ENCODE assay signal across 8 mouse cellular contexts in the genomic region with DNA sequence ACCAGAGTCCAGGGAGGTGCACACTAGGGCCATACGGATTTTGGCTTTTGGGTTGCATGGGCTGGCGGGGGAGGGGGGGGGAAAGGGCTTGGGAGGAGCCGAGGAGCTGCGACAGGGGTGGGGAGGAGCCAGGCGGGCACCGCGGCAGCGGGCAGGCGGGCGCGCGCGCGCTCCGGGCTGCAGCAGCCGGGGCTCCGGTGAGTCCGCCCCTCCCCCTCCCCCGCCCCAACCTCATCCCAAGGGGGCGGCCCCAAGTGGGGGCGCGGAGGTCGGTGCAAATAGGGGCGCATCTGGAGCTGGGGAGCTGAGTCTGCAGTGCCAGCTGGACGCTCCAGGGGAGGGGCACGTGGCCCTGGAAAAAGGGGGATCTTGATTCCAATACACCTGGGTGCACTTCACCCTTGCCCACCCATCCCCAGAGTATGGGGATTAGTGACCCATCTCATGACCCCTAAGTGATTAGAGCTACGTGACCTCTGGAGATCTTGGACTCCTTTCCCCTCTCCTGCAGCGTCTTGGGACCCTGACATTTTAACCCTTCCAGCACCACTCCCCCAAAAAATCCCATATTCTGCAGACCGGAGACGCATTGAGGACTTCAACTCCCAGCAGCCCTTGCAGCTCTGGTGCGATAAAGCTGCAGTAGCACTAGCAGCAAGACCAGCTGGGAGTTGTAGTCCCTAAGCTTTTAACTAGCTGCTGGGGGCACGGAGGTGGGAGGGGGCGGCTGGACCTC. TPM values are rescaled to one million over a fixed set of nuclear protein-coding genes. Genes with fewer than 3 reads are reported as not detected.
DNase-seq lines count a peak whose midpoint lies in the region; ATAC-seq lines count a peak whose summit lies in the region.

A gene (plus strand): TSS at position 123 of the 736 bp plus-strand sequence.

- no peaks in the 10 kb centered on the region for H3K36me3 ChIP-seq in midbrain, embryonic 10.5 days

- H3K27ac ChIP-seq in midbrain, embryonic 10.5 days (replicated peaks) = peak within 1 kb of the TSS; percentile 81

- H3K9me3 ChIP-seq in midbrain, embryonic 10.5 days (replicated peaks) = no peaks in the 10 kb centered on the region

- under 1% methylated on average over 31 of the region's 33 CpGs for WGBS in midbrain, embryonic 10.5 days

- H3K4me1 ChIP-seq in midbrain, embryonic 10.5 days = peaks cover 21% of the 10 kb centered on the region

- H3K27me3 ChIP-seq in midbrain, embryonic 10.5 days (ENCODE audit: low read depth, poor library complexity, severe bottlenecking) = peaks cover 50% of the 10 kb centered on the region

- DNase-seq in spleen, postnatal 10 days (ENCODE audit: low spot score in 2 of 2) = peak; percentile 16 to 58
- no peak for DNase-seq in spleen, postnatal 14 days (ENCODE audit: low spot score in 2 of 2)
- DNase-seq in embryo, embryonic 9.5 days (ENCODE audit: extremely low spot score) = peak; percentile 73
- peak; percentile 76 for DNase-seq in kidney, adult 11 months
- DNase-seq in left cerebral cortex, postnatal 4 days = peak; percentile 80
- peak; percentile 76 for DNase-seq in midbrain, embryonic 10.5 days (ENCODE audit: low spot score)
- peak; percentile 45 for DNase-seq in skeletal muscle tissue, adult 2 months (ENCODE audit: low read depth, low spot score)

- peak within 1 kb of the TSS; percentile 71 for H3K4me3 ChIP-seq in midbrain, embryonic 10.5 days

- intact Hi-C loops in left cerebral cortex, postnatal 4 days (cut with DNase I) = loop anchor here (10.0 kb wide), 1 partner anchor 61 kb away; no protein-coding TSS in a partner anchor

- ATAC-seq in granulocyte monocyte progenitor cell, adult 5-6 weeks (replicated peaks; ENCODE audit: poor library complexity, severe bottlenecking) = peak; percentile 81

RNA-seq across cellular contexts. Expression of the gene that starts here (rescaled TPM):
- 1.1 TPM in 1 of 2 replicates, not detected in the other for total RNA-seq in granulocyte monocyte progenitor cell, adult 5-6 weeks (2014; fragmentation: Nextera tagmentation)
- 0.15 TPM in 1 of 2 replicates, not detected in the other for total RNA-seq in granulocyte monocyte progenitor cell, adult 5-6 weeks (2017)
- total RNA-seq in left cerebral cortex, postnatal 4 days (2021) = 10 to 100 TPM; 45.1 to 52.4 TPM
- polyA plus RNA-seq in midbrain, embryonic 10.5 days (2016; fragmentation: Nextera tagmentation; extraction: Ambion mirVana) = 1.9 and 2.0 TPM in 2 replicates

Comparison
In these comparisons a context has a peak if more than half of its experiments do, and no peak if none do; other contexts are left out.
1. RNA of the gene that starts here (total RNA-seq): 45.1 to 52.4 TPM in left cerebral cortex, postnatal 4 days; 0.15 to 1.1 TPM in granulocyte monocyte progenitor cell, adult 5-6 weeks; every median in the first group is over 10 times any median in the second.
2. DNase-seq: peak in spleen, postnatal 10 days (2 of 2), embryo, embryonic 9.5 days (single experiment), kidney, adult 11 months (single experiment), left cerebral cortex, postnatal 4 days (single experiment), midbrain, embryonic 10.5 days (single experiment) and skeletal muscle tissue, adult 2 months (single experiment); none in spleen, postnatal 14 days (0 of 2).